Mouse (Mus musculus): ENCODE measurements at regions not wholly inside any gene's neighbourhood (a gene's known extent, or its start where the extent isn't known, plus 50 kb on each side); places are given as distances from the start of the nearest gene placed in this dataset.

- TF ChIP-seq CTCF (IDR thresholded peaks at IDR 0.05; ENCODE audit: borderline replicate concordance, extremely low read depth, insufficient read depth, insufficient read length): no peak
- no peak for TF ChIP-seq POLR2A (IDR thresholded peaks at IDR 0.05; ENCODE audit: borderline replicate concordance, extremely low read depth, insufficient read depth, insufficient read length, poor library complexity, severe bottlenecking)
These were observed 200.9 kb downstream of the Kcnrg start for GRCm38 (mm10) chr14:61808193-61808592.

All from brain, embryonic 14.5 days (tissue).